In genomic region chr19:34008002-34008401, GRCm38 (mm10) we compare ENCODE assay signal across 30 mouse cellular contexts. TPM values are rescaled to one million over a fixed set of nuclear protein-coding genes. Genes with fewer than 3 reads are reported as not detected.
DNase-seq lines count a peak whose midpoint lies in the region; ATAC-seq lines count a peak whose summit lies in the region.
"Had no signal": no experiment of that assay in that cellular context is flagged by ENCODE, and none has a peak within 500 bp of the region (broad histone marks: within the 10 kb centered on the region; RNA-seq: fewer than 3 reads in every experiment).

Lipk (plus strand) TSS chr19:34008290.

- H3K27ac ChIP-seq in embryonic facial prominence, embryonic 14.5 days (replicated peaks; ENCODE audit: low read depth, low read length): no peak within 1 kb of the TSS
- H3K27ac ChIP-seq in embryonic facial prominence, embryonic 10.5 days (replicated peaks): no peak within 1 kb of the TSS
- H3K27ac ChIP-seq: embryonic facial prominence, embryonic 12.5 days; embryonic facial prominence, embryonic 15.5 days; forebrain, embryonic 10.5 days; forebrain, embryonic 12.5 days had no signal

- H3K36me3 ChIP-seq in embryonic facial prominence, embryonic 14.5 days (ENCODE audit: control insufficient read depth, insufficient read depth, low read length): no peaks in the 10 kb centered on the region
- H3K36me3 ChIP-seq in embryonic facial prominence, embryonic 10.5 days (replicated peaks): no peaks in the 10 kb centered on the region
- H3K36me3 ChIP-seq: embryonic facial prominence, embryonic 12.5 days; embryonic facial prominence, embryonic 15.5 days; forebrain, embryonic 10.5 days; forebrain, embryonic 12.5 days; G1E had no signal

- H3K9me3 ChIP-seq in embryonic facial prominence, embryonic 14.5 days (ENCODE audit: control insufficient read depth, low read length): no peaks in the 10 kb centered on the region
- H3K9me3 ChIP-seq in embryonic facial prominence, embryonic 10.5 days: no peaks in the 10 kb centered on the region
- H3K9me3 ChIP-seq: embryonic facial prominence, embryonic 12.5 days; embryonic facial prominence, embryonic 15.5 days; forebrain, embryonic 10.5 days; forebrain, embryonic 12.5 days; G1E had no signal

- no peak within 1 kb of the TSS for H3K9ac ChIP-seq in embryonic facial prominence, embryonic 14.5 days (ENCODE audit: low read depth, low read length)
- H3K9ac ChIP-seq: embryonic facial prominence, embryonic 12.5 days; embryonic facial prominence, embryonic 15.5 days; forebrain, embryonic 12.5 days had no signal

- no peak within 1 kb of the TSS for H3K4me2 ChIP-seq in embryonic facial prominence, embryonic 14.5 days (ENCODE audit: low read depth, low read length)
- H3K4me2 ChIP-seq: embryonic facial prominence, embryonic 12.5 days; embryonic facial prominence, embryonic 15.5 days; forebrain, embryonic 12.5 days had no signal

- H3K27me3 ChIP-seq in embryonic facial prominence, embryonic 14.5 days (replicated peaks; ENCODE audit: control insufficient read depth, insufficient read depth, low read length): no peaks in the 10 kb centered on the region
- H3K27me3 ChIP-seq in embryonic facial prominence, embryonic 10.5 days (replicated peaks; ENCODE audit: low read depth, poor library complexity, severe bottlenecking): no peaks in the 10 kb centered on the region
- H3K27me3 ChIP-seq: CH12.LX; embryonic facial prominence, embryonic 12.5 days; embryonic facial prominence, embryonic 15.5 days; forebrain, embryonic 12.5 days had no signal

- no peaks in the 10 kb centered on the region for H3K4me1 ChIP-seq in embryonic facial prominence, embryonic 14.5 days (ENCODE audit: control insufficient read depth, insufficient read depth, low read length)
- no peaks in the 10 kb centered on the region for H3K4me1 ChIP-seq in embryonic facial prominence, embryonic 10.5 days
- H3K4me1 ChIP-seq: embryonic facial prominence, embryonic 12.5 days; embryonic facial prominence, embryonic 15.5 days; forebrain, embryonic 10.5 days; forebrain, embryonic 12.5 days had no signal

- 76% methylated on average over 6 of the region's 6 CpGs for WGBS in embryonic facial prominence, embryonic 14.5 days
- WGBS in embryonic facial prominence, embryonic 10.5 days: 87% methylated on average over 6 of the region's 6 CpGs

- H3K4me3 ChIP-seq in embryonic facial prominence, embryonic 14.5 days (ENCODE audit: low read depth, low read length): no peak within 1 kb of the TSS
- H3K4me3 ChIP-seq in embryonic facial prominence, embryonic 10.5 days: no peak within 1 kb of the TSS
- H3K4me3 ChIP-seq: embryonic facial prominence, embryonic 12.5 days; embryonic facial prominence, embryonic 15.5 days; erythroblast, embryonic 14.5 days; forebrain, embryonic 10.5 days; forebrain, embryonic 12.5 days had no signal

- ATAC-seq in embryonic facial prominence, embryonic 14.5 days (ENCODE audit: low read depth): no peak
- ATAC-seq: activated CD4-positive, CD25-positive, alpha-beta regulatory T cell, adult 4 months; CD4-positive, CD25-positive, alpha-beta regulatory T cell, adult 4 months; forebrain, embryonic 14.5 days; forebrain, embryonic 16.5 days; Patski had no signal

- DNase-seq in embryonic facial prominence, embryonic 14.5 days (ENCODE audit: low spot score): peak; percentile 14
- DNase-seq in embryonic facial prominence, embryonic 10.5 days (ENCODE audit: low spot score): no peak
- DNase-seq in fat pad, adult 2 months (ENCODE audit: extremely low read depth, low read depth, low spot score): peak; percentile 89
- DNase-seq in gonadal fat pad, adult 2 months (ENCODE audit: low read depth): peak; percentile 79
- DNase-seq in cerebellum, adult 18-20 months: no peak
- DNase-seq in heart, postnatal 14 days: no peak
- DNase-seq: adrenal gland, adult 8-10 months; adrenal gland, postnatal 14 days; adrenal gland, postnatal 36 days; B cell, adult 2 months; cerebellum, adult 11-12 months; cerebellum, adult 8-10 months; cerebellum, adult 9-11 months; cerebellum, postnatal 14 days; cerebellum, postnatal 36 days; embryo, embryonic 11 days had no signal

- intact Hi-C loops in heart, postnatal 14 days (cut with DNase I): no loop called here

RNA-seq across cellular contexts. Expression of gene Lipk, which starts in this region (rescaled TPM):
- polyA plus RNA-seq in embryonic facial prominence, embryonic 14.5 days (2014; fragmentation: Nextera tagmentation; extraction: Ambion mirVana): 0.45 and 0.51 TPM in 2 replicates
- polyA plus RNA-seq in embryonic facial prominence, embryonic 10.5 days (2016; fragmentation: Nextera tagmentation; extraction: Ambion mirVana): not detected in 2 replicates
- polyA plus RNA-seq in gonadal fat pad, adult 2 months (2012; rRNA removed): 0.77 and 1.00 TPM in 2 replicates
- not detected for total RNA-seq in heart, postnatal 14 days (2021)
- total RNA-seq: CH12.LX; common myeloid progenitor, adult 5-6 weeks had no signal
- polyA plus RNA-seq: activated CD4-positive, CD25-positive, alpha-beta regulatory T cell, adult 4 months; CD4-positive, CD25-positive, alpha-beta regulatory T cell, adult 4 months; embryonic facial prominence, embryonic 12.5 days; erythroblast, embryonic 14.5 days; forebrain, embryonic 10.5 days; forebrain, embryonic 12.5 days; forebrain, embryonic 14.5 days; forebrain, embryonic 16.5 days; frontal cortex, adult 2 months; G1E; Patski had no signal

Comparison
In these comparisons a context has a peak if more than half of its experiments do, and no peak if none do; other contexts are left out.
1. Peak in DNase-seq in embryonic facial prominence, embryonic 14.5 days; RNA of the gene not detected or under 1 TPM.
2. Peak in DNase-seq in gonadal fat pad, adult 2 months; RNA of the gene not detected or under 1 TPM.